Mouse (Mus musculus) C2C12 (cell line): Measurements from ENCODE around the gene Il1r1.

Source experiments
- CEBPB ChIP-seq: IDR thresholded peaks from one replicate; pipeline ENCODE4 v1.6.1; 2011; ENCODE audit warnings: low read depth, mild to moderate bottlenecking, control low read depth, moderate library complexity
- CTCF ChIP-seq: IDR thresholded peaks from one replicate; pipeline ENCODE4 v1.5.1; 2011; ENCODE audit not compliant: control insufficient read depth, insufficient read depth, insufficient read length
- FOSL1 ChIP-seq: IDR thresholded peaks from one replicate; pipeline ENCODE4 v1.8.0; 2011; ENCODE audit warnings: mild to moderate bottlenecking, low read length; ENCODE audit not compliant: poor library complexity, insufficient read depth, severe bottlenecking
- MYOD1 ChIP-seq: IDR thresholded peaks from one replicate; pipeline ENCODE4 v1.6.1; 2011; ENCODE audit warnings: low read depth; ENCODE audit not compliant: control insufficient read depth, insufficient read length
- MYOG ChIP-seq: IDR thresholded peaks from one replicate; pipeline ENCODE4 v1.6.1; 2011; ENCODE audit not compliant: control insufficient read depth, insufficient read length; ENCODE audit errors: extremely low read depth
- USF1 ChIP-seq: IDR thresholded peaks from one replicate; pipeline ENCODE4 v1.6.1; 2011; ENCODE audit warnings: low read depth, mild to moderate bottlenecking, control low read depth, moderate library complexity

- no peak for TF ChIP-seq CTCF
- no peak for TF ChIP-seq USF1
- TF ChIP-seq MYOD1 = peak; percentile 93
- no peak for TF ChIP-seq CEBPB
- TF ChIP-seq FOSL1 = no peak
- no peak for TF ChIP-seq MYOG
These were observed 57.5 kb downstream of the Il1r1 start for GRCm38 (mm10) chr1:40282394-40282793.
